Mouse (Mus musculus) lung, embryonic 16.5 days (tissue): ENCODE data around the gene Naglu. TPM values are rescaled to one million over a fixed set of nuclear protein-coding genes. Genes with fewer than 3 reads are reported as not detected.

Experiments used
- ATAC-seq: fragments of 200-750 bp; cut with Nextera tagmentation; 2 replicates; pipeline ENCODE4 v1.8.0; 2017; ENCODE audit warnings: low read depth, mild to moderate bottlenecking, moderate library complexity
- H3K27ac ChIP-seq: fragments of 300-500 bp; sonication (generic); 2 replicates; pipeline ENCODE4 v1.5.1; 2014; ENCODE audit warnings: mild to moderate bottlenecking, control low read depth, low read length
- H3K27me3 ChIP-seq: fragments of 300-500 bp; sonication (generic); 2 replicates; pipeline ENCODE4 v1.6.1; 2014; ENCODE audit warnings: low read depth, low read length, mixed read lengths; ENCODE audit not compliant: control insufficient read depth, insufficient read depth
- H3K36me3 ChIP-seq: fragments of 300-500 bp; sonication (generic); 2 replicates; pipeline ENCODE4 v1.6.1; 2014; ENCODE audit warnings: low read length; ENCODE audit not compliant: control insufficient read depth, insufficient read depth
- H3K4me1 ChIP-seq: fragments of 300-500 bp; sonication (generic); replicated peaks from 2 replicates; pipeline ENCODE4 v1.6.1; 2014; ENCODE audit warnings: low read length, mixed read lengths; ENCODE audit not compliant: control insufficient read depth, insufficient read depth
- H3K4me2 ChIP-seq: fragments of 300-500 bp; sonication (generic); 2 replicates; pipeline ENCODE4 v1.6.1; 2014; ENCODE audit warnings: low read depth, low read length, control low read depth
- H3K4me3 ChIP-seq: fragments of 300-500 bp; sonication (generic); 2 replicates; pipeline ENCODE4 v1.5.1; 2014; ENCODE audit warnings: mild to moderate bottlenecking, low read length, control low read depth
- H3K9ac ChIP-seq: fragments of 300-500 bp; sonication (generic); 2 replicates; pipeline ENCODE4 v1.6.1; 2014; ENCODE audit warnings: low read length, control low read depth
- H3K9me3 ChIP-seq: fragments of 300-500 bp; sonication (generic); 2 replicates; pipeline ENCODE4 v1.6.1; 2016; ENCODE audit warnings: low read length; ENCODE audit not compliant: control insufficient read depth
- WGBS: fragments of 180-500 bp; shearing (Covaris S2); extraction: QIAGEN DNeasy Blood & Tissue Kit; methylation state at CpG from one replicate; pipeline ENCODE4 v1.1.7; 2014; 5-methylcytosine and 5-hydroxymethylcytosine counted together
- polyA plus RNA-seq: library from polyadenylated mRNA; unstranded; fragments of >200 nt; fragmentation: Nextera tagmentation; extraction: Ambion mirVana; gene quantifications from 2 replicates; pipeline ENCODE4 v1.2.1, GENCODE M21; 2015

Gene Naglu
- 20.6 and 23.1 TPM in 2 replicates for polyA plus RNA-seq

- H3K9me3 ChIP-seq: no peaks in the 10 kb centered on the region
- H3K4me2 ChIP-seq: peak within 1 kb of the TSS; percentile 99
- ATAC-seq: peak; percentile 89
- 3% methylated on average over 35 of the region's 35 CpGs for WGBS
- H3K4me1 ChIP-seq: peaks cover 21% of the 10 kb centered on the region
- H3K27me3 ChIP-seq: no peaks in the 10 kb centered on the region
- H3K4me3 ChIP-seq: peak within 1 kb of the TSS; percentile 84
- H3K9ac ChIP-seq: peak within 1 kb of the TSS; percentile 86
- H3K27ac ChIP-seq: peak within 1 kb of the TSS; percentile 39; the same call in 1 of the 2 replicates
- no peaks in the 10 kb centered on the region for H3K36me3 ChIP-seq
Observed at GRCm38 (mm10) chr11:101069391-101070188, at the start of gene Naglu. TSS of gene Naglu (plus strand) at chr11:101070012.

DNA sequence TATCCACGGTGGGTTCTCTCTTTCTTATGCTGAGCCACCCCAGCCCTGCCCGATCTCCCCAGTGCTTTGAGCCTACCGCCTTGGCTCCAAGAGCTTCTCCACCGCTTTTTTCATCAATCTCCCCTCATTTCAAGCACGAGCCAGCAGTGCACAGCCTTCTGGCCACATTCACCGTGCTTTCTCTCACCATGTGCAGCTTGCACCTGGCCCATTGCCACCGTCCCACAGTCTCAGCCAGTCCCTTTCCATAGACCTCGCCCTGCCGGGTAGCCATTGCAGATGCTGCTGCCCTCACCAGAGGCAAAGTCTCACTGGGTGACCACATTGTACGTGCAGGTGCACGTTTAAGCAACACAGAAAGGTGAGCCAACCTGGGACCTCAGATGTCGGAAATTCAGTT lies 46.4 kb upstream of the Naglu start:
- H3K4me1 ChIP-seq: no peaks in the 10 kb centered on the region
- no peak overlapping the region for H3K4me2 ChIP-seq
- no peak overlapping the region for H3K9ac ChIP-seq
- no peak overlapping the region for H3K27ac ChIP-seq
- 81% methylated on average over 12 of the region's 12 CpGs for WGBS
- no peak overlapping the region for H3K4me3 ChIP-seq
- ATAC-seq: no peak
- H3K9me3 ChIP-seq: no peaks in the 10 kb centered on the region
- peaks cover 25% of the 10 kb centered on the region for H3K36me3 ChIP-seq
- no peaks in the 10 kb centered on the region for H3K27me3 ChIP-seq

GRCm38 (mm10) chr11:101024001-101024400 lies 45.8 kb upstream of the Naglu start:
- Histone ChIP-seq H3K27me3 (no peaks in the 10 kb centered on the region), H3K9me3 (no peaks in the 10 kb centered on the region), H3K4me3 (no peak overlapping the region), H3K27ac (no peak overlapping the region), H3K4me1 (no peaks in the 10 kb centered on the region), H3K36me3 (peaks cover 22% of the 10 kb centered on the region), H3K9ac (no peak overlapping the region), H3K4me2 (no peak overlapping the region)
- WGBS: 75% methylated on average over 4 of the region's 4 CpGs
- ATAC-seq: no peak

DNA sequence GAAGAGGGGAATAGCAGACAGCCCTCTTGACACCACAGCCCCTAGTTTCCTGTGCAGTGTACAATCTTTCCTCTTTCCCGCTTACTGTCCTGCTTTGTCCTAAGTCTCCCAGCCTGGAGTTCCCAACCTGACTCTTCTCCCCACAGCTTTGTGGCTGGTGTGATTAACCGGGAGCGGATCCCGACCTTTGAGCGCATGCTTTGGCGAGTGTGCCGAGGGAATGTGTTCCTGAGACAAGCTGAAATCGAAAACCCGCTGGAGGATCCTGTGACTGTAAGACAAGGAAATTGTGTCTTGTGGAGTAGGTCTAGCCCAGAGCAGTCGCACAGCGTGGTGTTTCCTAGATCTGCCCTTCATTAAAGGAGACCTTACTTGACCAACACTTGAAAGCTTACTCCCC lies 42.7 kb upstream of the Naglu start:
- no peaks in the 10 kb centered on the region for H3K4me1 ChIP-seq
- H3K4me2 ChIP-seq: no peak overlapping the region
- peaks cover 22% of the 10 kb centered on the region for H3K36me3 ChIP-seq
- H3K27ac ChIP-seq: no peak overlapping the region
- no peak overlapping the region for H3K4me3 ChIP-seq
- 86% methylated on average over 11 of the region's 11 CpGs for WGBS
- H3K9me3 ChIP-seq: no peaks in the 10 kb centered on the region
- no peaks in the 10 kb centered on the region for H3K27me3 ChIP-seq
- no peak overlapping the region for H3K9ac ChIP-seq
- ATAC-seq: no peak

DNA sequence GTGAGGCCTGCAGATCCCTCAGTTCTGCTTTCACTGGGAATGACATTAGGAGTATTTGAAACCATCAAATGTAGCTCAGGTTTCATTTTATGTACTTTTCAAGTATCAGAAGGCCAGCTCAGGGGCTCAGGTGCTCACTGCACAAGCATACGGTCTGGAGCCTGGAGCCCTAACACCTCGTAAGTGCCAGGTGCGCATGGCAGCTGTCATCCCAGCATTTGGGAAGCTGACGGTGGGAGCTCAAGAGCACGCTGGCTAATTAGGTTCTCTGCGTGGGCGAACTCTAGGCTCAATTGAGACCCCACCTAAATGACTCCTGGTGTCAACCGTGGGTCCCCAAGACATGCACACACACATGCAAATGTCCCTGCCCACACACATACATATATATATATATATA lies 40.5 kb upstream of the Naglu start:
- WGBS: 88% methylated on average over 8 of the region's 8 CpGs
- Histone ChIP-seq H3K4me2 (no peak overlapping the region), H3K4me3 (no peak overlapping the region), H3K4me1 (no peaks in the 10 kb centered on the region), H3K36me3 (peaks cover 25% of the 10 kb centered on the region), H3K27ac (no peak overlapping the region), H3K27me3 (no peaks in the 10 kb centered on the region), H3K9ac (no peak overlapping the region), H3K9me3 (no peaks in the 10 kb centered on the region)
- no peak for ATAC-seq

- Histone ChIP-seq H3K9ac (no peak overlapping the region), H3K4me1 (no peaks in the 10 kb centered on the region), H3K9me3 (no peaks in the 10 kb centered on the region), H3K27me3 (no peaks in the 10 kb centered on the region), H3K27ac (no peak overlapping the region), H3K4me3 (no peak overlapping the region), H3K36me3 (peaks cover 25% of the 10 kb centered on the region), H3K4me2 (no peak overlapping the region)
- WGBS: 77% methylated on average over 10 of the region's 10 CpGs
- no peak for ATAC-seq
Observed at GRCm38 (mm10) chr11:101030136-101030807, 39.5 kb upstream of the Naglu start.

GRCm38 (mm10) chr11:101030808-101031156 lies 39.0 kb upstream of the Naglu start:
- no peak overlapping the region for H3K9ac ChIP-seq
- no peaks in the 10 kb centered on the region for H3K27me3 ChIP-seq
- no peak for ATAC-seq
- no peaks in the 10 kb centered on the region for H3K9me3 ChIP-seq
- H3K4me3 ChIP-seq: no peak overlapping the region
- WGBS: 80% methylated on average over 4 of the region's 4 CpGs
- no peak overlapping the region for H3K27ac ChIP-seq
- H3K4me2 ChIP-seq: no peak overlapping the region
- peaks cover 25% of the 10 kb centered on the region for H3K36me3 ChIP-seq
- H3K4me1 ChIP-seq: no peaks in the 10 kb centered on the region

- ATAC-seq: no peak
- Histone ChIP-seq H3K9ac (no peak overlapping the region), H3K27me3 (no peaks in the 10 kb centered on the region), H3K9me3 (no peaks in the 10 kb centered on the region), H3K4me1 (no peaks in the 10 kb centered on the region), H3K4me2 (no peak overlapping the region), H3K27ac (no peak overlapping the region), H3K4me3 (no peak overlapping the region), H3K36me3 (peaks cover 23% of the 10 kb centered on the region)
- 100% methylated on average over 1 of the region's 1 CpGs for WGBS
Observed at GRCm38 (mm10) chr11:101031470-101031869, 38.3 kb upstream of the Naglu start.

GRCm38 (mm10) chr11:101033856-101034500 lies 35.8 kb upstream of the Naglu start:
- 93% methylated on average over 17 of the region's 17 CpGs for WGBS
- H3K4me1 ChIP-seq: no peaks in the 10 kb centered on the region
- H3K4me3 ChIP-seq: no peak overlapping the region
- H3K27ac ChIP-seq: no peak overlapping the region
- no peaks in the 10 kb centered on the region for H3K9me3 ChIP-seq
- H3K36me3 ChIP-seq: peaks cover 31% of the 10 kb centered on the region
- H3K4me2 ChIP-seq: no peak overlapping the region
- H3K9ac ChIP-seq: no peak overlapping the region
- ATAC-seq: no peak
- H3K27me3 ChIP-seq: no peaks in the 10 kb centered on the region
